Mouse (Mus musculus) neural tube, embryonic 11.5 days (tissue): ENCODE measurements around the gene Scube2. TPM values are rescaled to one million over a fixed set of nuclear protein-coding genes. Genes with fewer than 3 reads are reported as not detected.

Source experiments
- ATAC-seq: fragments of 200-750 bp; cut with Nextera tagmentation; 2 replicates; pipeline ENCODE4 v1.8.0; 2017; ENCODE audit warnings: moderate number of reproducible peaks, mild to moderate bottlenecking, moderate TSS enrichment, moderate library complexity; ENCODE audit not compliant: insufficient read depth, low FRiP score, low TSS enrichment
- DNase-seq: peaks from one replicate; pipeline ENCODE4 v3.0.0-alpha.2; 2015; ENCODE audit warnings: low spot score
- H3K27ac ChIP-seq: fragments of 300-500 bp; sonication (generic); 2 replicates; pipeline ENCODE4 v1.5.1; 2014; ENCODE audit warnings: low read depth, mild to moderate bottlenecking, low read length
- H3K27me3 ChIP-seq: fragments of 300-500 bp; sonication (generic); 2 replicates; pipeline ENCODE4 v1.6.1; 2014; ENCODE audit warnings: mild to moderate bottlenecking, low read length, mixed read lengths; ENCODE audit not compliant: control insufficient read depth, insufficient read depth
- H3K36me3 ChIP-seq: fragments of 300-500 bp; sonication (generic); 2 replicates; pipeline ENCODE4 v1.6.1; 2014; ENCODE audit warnings: mild to moderate bottlenecking, low read length, moderate library complexity, mixed read lengths; ENCODE audit not compliant: control insufficient read depth, insufficient read depth
- H3K4me1 ChIP-seq: fragments of 300-500 bp; sonication (generic); 2 replicates; pipeline ENCODE4 v1.6.1; 2014; ENCODE audit warnings: low read length, mixed read lengths; ENCODE audit not compliant: control insufficient read depth, insufficient read depth
- H3K4me2 ChIP-seq: fragments of 300-500 bp; sonication (generic); 2 replicates; pipeline ENCODE4 v1.6.1; 2014; ENCODE audit warnings: low read depth, mild to moderate bottlenecking, moderate library complexity
- H3K4me3 ChIP-seq: fragments of 300-500 bp; sonication (generic); 2 replicates; pipeline ENCODE4 v1.5.1; 2014; ENCODE audit warnings: low read depth, low read length
- H3K9ac ChIP-seq: fragments of 300-500 bp; sonication (generic); 2 replicates; pipeline ENCODE4 v1.6.1; 2014; ENCODE audit warnings: mild to moderate bottlenecking, low read length
- H3K9me3 ChIP-seq: fragments of 300-500 bp; sonication (generic); 2 replicates; pipeline ENCODE4 v1.6.1; 2016; ENCODE audit warnings: low read length; ENCODE audit not compliant: control insufficient read depth
- WGBS: fragments of 180-500 bp; shearing (Covaris S2); extraction: QIAGEN DNeasy Blood & Tissue Kit; methylation state at CpG from one replicate; pipeline ENCODE4 v1.1.7; 2014; 5-methylcytosine and 5-hydroxymethylcytosine counted together
- polyA plus RNA-seq: library from polyadenylated mRNA; unstranded; fragments of >200 nt; fragmentation: Nextera tagmentation; extraction: Ambion mirVana; gene quantifications from 2 replicates; pipeline ENCODE4 v1.2.1, GENCODE M21; 2014

Scube2 gene
- polyA plus RNA-seq, 1 experiment from 2014 or later, result 19.4 TPM

- WGBS, result 92% methylated on average over 2 of the region's 2 CpGs
- no peak overlapping the region for H3K4me2 ChIP-seq
Observed at GRCm38 (mm10) chr7:109882574-109882973, 17.1 kb upstream of the Scube2 start.

GRCm38 (mm10) chr7:109881561-109882099 is 16.2 kb upstream of the Scube2 start:
- Histone ChIP-seq H3K9me3 (no peaks in the 10 kb centered on the region), H3K9ac (no peak overlapping the region), H3K27me3 (no peaks in the 10 kb centered on the region), H3K4me2 (no peak overlapping the region), H3K4me1 (no peaks in the 10 kb centered on the region), H3K27ac (no peak overlapping the region), H3K4me3 (no peak overlapping the region), H3K36me3 (peaks cover under 1% of the 10 kb centered on the region)
- ATAC-seq, result no peak
- no peak for DNase-seq
- 62% methylated on average over 2 of the region's 2 CpGs for WGBS

More at GRCm38 (mm10) chr7:109882574-109882973, 17.1 kb upstream of the Scube2 start:
- no peak overlapping the region for H3K27ac ChIP-seq
- no peaks in the 10 kb centered on the region for H3K9me3 ChIP-seq
- H3K9ac ChIP-seq, result no peak overlapping the region
- no peak overlapping the region for H3K4me3 ChIP-seq
- no peaks in the 10 kb centered on the region for H3K27me3 ChIP-seq
- peaks cover 3% of the 10 kb centered on the region for H3K36me3 ChIP-seq
- DNase-seq (no peak), ATAC-seq (no peak)
- no peaks in the 10 kb centered on the region for H3K4me1 ChIP-seq

GRCm38 (mm10) chr7:109879158-109879557 is 13.7 kb upstream of the Scube2 start:
- Histone ChIP-seq H3K27ac (no peak overlapping the region), H3K36me3 (no peaks in the 10 kb centered on the region), H3K4me2 (no peak overlapping the region), H3K9me3 (no peaks in the 10 kb centered on the region), H3K9ac (no peak overlapping the region), H3K27me3 (no peaks in the 10 kb centered on the region), H3K4me3 (no peak overlapping the region), H3K4me1 (no peaks in the 10 kb centered on the region)
- ATAC-seq (no peak), DNase-seq (no peak)
- 67% methylated on average over 12 of the region's 12 CpGs for WGBS

- DNase-seq (no peak), ATAC-seq (no peak)
- H3K4me2 ChIP-seq, result no peak overlapping the region
- 73% methylated on average over 8 of the region's 8 CpGs for WGBS
- no peaks in the 10 kb centered on the region for H3K9me3 ChIP-seq
- H3K4me1 ChIP-seq, result no peaks in the 10 kb centered on the region
- H3K36me3 ChIP-seq, result no peaks in the 10 kb centered on the region
- H3K27me3 ChIP-seq, result no peaks in the 10 kb centered on the region
- H3K4me3 ChIP-seq, result no peak overlapping the region
- no peak overlapping the region for H3K27ac ChIP-seq
- no peak overlapping the region for H3K9ac ChIP-seq
Observed at GRCm38 (mm10) chr7:109876085-109876484, 10.6 kb upstream of the Scube2 start.

- H3K27ac ChIP-seq, result no peak overlapping the region
- H3K27me3 ChIP-seq, result no peaks in the 10 kb centered on the region
- ATAC-seq (no peak), DNase-seq (no peak)
- H3K9me3 ChIP-seq, result no peaks in the 10 kb centered on the region
- no peak overlapping the region for H3K9ac ChIP-seq
- no peaks in the 10 kb centered on the region for H3K4me1 ChIP-seq
- H3K4me2 ChIP-seq, result no peak overlapping the region
- WGBS, result 52% methylated on average over 3 of the region's 3 CpGs
- no peaks in the 10 kb centered on the region for H3K36me3 ChIP-seq
- no peak overlapping the region for H3K4me3 ChIP-seq
Observed at GRCm38 (mm10) chr7:109875598-109875997, 10.1 kb upstream of the Scube2 start.

- no peak overlapping the region for H3K4me2 ChIP-seq
- no peak overlapping the region for H3K27ac ChIP-seq
- no peaks in the 10 kb centered on the region for H3K9me3 ChIP-seq
- no peak for ATAC-seq
- H3K4me3 ChIP-seq, result no peak overlapping the region
- no peak for DNase-seq
- H3K4me1 ChIP-seq, result no peaks in the 10 kb centered on the region
- no peak overlapping the region for H3K9ac ChIP-seq
- H3K36me3 ChIP-seq, result no peaks in the 10 kb centered on the region
- H3K27me3 ChIP-seq, result no peaks in the 10 kb centered on the region
Observed at GRCm38 (mm10) chr7:109875033-109875432, 9.6 kb upstream of the Scube2 start.

- Histone ChIP-seq H3K27ac (no peak overlapping the region), H3K4me2 (no peak overlapping the region), H3K4me1 (peaks cover 2% of the 10 kb centered on the region; the same call in 1 of the 2 replicates), H3K4me3 (no peak overlapping the region), H3K9ac (no peak overlapping the region), H3K36me3 (no peaks in the 10 kb centered on the region), H3K27me3 (no peaks in the 10 kb centered on the region), H3K9me3 (no peaks in the 10 kb centered on the region)
- no peak for DNase-seq
- 67% methylated on average over 5 of the region's 5 CpGs for WGBS
- ATAC-seq, result no peak
Observed at GRCm38 (mm10) chr7:109873170-109873569, 7.7 kb upstream of the Scube2 start.

- Histone ChIP-seq H3K36me3 (no peaks in the 10 kb centered on the region), H3K9me3 (no peaks in the 10 kb centered on the region), H3K9ac (no peak overlapping the region), H3K4me3 (no peak overlapping the region), H3K4me1 (peaks cover 12% of the 10 kb centered on the region), H3K27me3 (no peaks in the 10 kb centered on the region), H3K4me2 (no peak overlapping the region), H3K27ac (no peak overlapping the region)
- no peak for ATAC-seq
- no peak for DNase-seq
- WGBS, result 83% methylated on average over 5 of the region's 5 CpGs
Observed at GRCm38 (mm10) chr7:109871232-109871631, 5.8 kb upstream of the Scube2 start.

- Histone ChIP-seq H3K9me3 (no peaks in the 10 kb centered on the region), H3K4me3 (no peak overlapping the region), H3K36me3 (no peaks in the 10 kb centered on the region), H3K9ac (no peak overlapping the region), H3K4me2 (no peak overlapping the region), H3K4me1 (peaks cover 26% of the 10 kb centered on the region), H3K27me3 (peaks cover 3% of the 10 kb centered on the region; the same call in 1 of the 2 replicates), H3K27ac (0 out of 2 replicates have a peak overlapping the region, but pooled peaks have one; percentile 27)
- DNase-seq (peak; percentile 28), ATAC-seq (no peak)
- 19% methylated on average over 3 of the region's 3 CpGs for WGBS
Observed at GRCm38 (mm10) chr7:109868498-109868897, 3.0 kb upstream of the Scube2 start.
